Mouse (Mus musculus) CH12.LX (cell line): Measurements from ENCODE around the gene Tyk2. TPM values are rescaled to one million over a fixed set of nuclear protein-coding genes. Genes with fewer than 3 reads are reported as not detected.

Experiments
- DNase-seq: peaks from one replicate; pipeline ENCODE4 v3.0.0-alpha.2; 2013; ENCODE audit errors: extremely low read depth
- H3K27ac ChIP-seq: 2 replicates; pipeline ENCODE4 v1.5.1; 2012; ENCODE audit warnings: low read depth, mild to moderate bottlenecking, control low read depth, moderate library complexity; ENCODE audit not compliant: insufficient read depth
- H3K27me3 ChIP-seq: replicated peaks from 2 replicates; pipeline ENCODE3; 2012; ENCODE audit warnings: inconsistent platforms
- H3K36me3 ChIP-seq, 2 experiments: replicated peaks in 1 of 2; 2 replicates each; pipeline versions ENCODE3 to v1.6.1; 2012; ENCODE audit warnings: inconsistent platforms in 1 of 2, low read length in 1 of 2, mild to moderate bottlenecking in 1 of 2, mixed read lengths in 1 of 2, moderate library complexity in 1 of 2; ENCODE audit not compliant: control insufficient read depth in 1 of 2, insufficient read depth in 1 of 2
- H3K4me1 ChIP-seq, 2 experiments: 2 replicates each; pipeline ENCODE4 v1.6.1; 2012; ENCODE audit warnings: inconsistent platforms in 1 of 2, moderate library complexity in 1 of 2; ENCODE audit not compliant: insufficient read depth in 2 of 2, control insufficient read depth in 1 of 2
- H3K4me2 ChIP-seq: 2 replicates; pipeline ENCODE4 v1.6.1; 2012; ENCODE audit warnings: low read depth, mild to moderate bottlenecking, control low read depth; ENCODE audit not compliant: poor library complexity, insufficient read depth, severe bottlenecking
- H3K4me3 ChIP-seq, 3 experiments: fragments of 150-350 bp in 1 of 3; sonication (generic) in 1 of 3; replicated peaks in 1 of 3; 2 replicates each; pipeline versions ENCODE3 to v1.5.1; 2011 to 2012; ENCODE audit warnings: low read depth in 2 of 3, low read length in 2 of 3, mild to moderate bottlenecking in 2 of 3, moderate library complexity in 2 of 3, control low read depth in 1 of 3, improper control_type of control experiment in 1 of 3, inconsistent platforms in 1 of 3, mixed read lengths in 1 of 3; ENCODE audit not compliant: poor library complexity in 1 of 3
- H3K79me2 ChIP-seq: replicated peaks from 2 replicates; pipeline ENCODE4 v1.6.1; 2012; ENCODE audit warnings: mild to moderate bottlenecking, moderate library complexity; ENCODE audit not compliant: control insufficient read depth, poor library complexity, insufficient read depth, severe bottlenecking; ENCODE audit errors: extremely low read depth
- H3K9ac ChIP-seq: 2 replicates; pipeline ENCODE4 v1.6.1; 2012; ENCODE audit warnings: low read depth, mild to moderate bottlenecking, control low read depth, moderate library complexity; ENCODE audit not compliant: insufficient read depth
- H3K9me3 ChIP-seq: replicated peaks from 2 replicates; pipeline ENCODE3; 2012; ENCODE audit warnings: low read length, inconsistent platforms, mixed read lengths
- CTCF ChIP-seq, 2 experiments: IDR thresholded peaks in 1 of 2; conservative IDR thresholded peaks in 1 of 2; 2 replicates each; pipeline ENCODE4 v1.5.1; 2011 to 2012; ENCODE audit warnings: low read depth in 2 of 2, low read length in 2 of 2, improper control_type of control experiment in 1 of 2, inconsistent platforms in 1 of 2, mild to moderate bottlenecking in 1 of 2, moderate library complexity in 1 of 2
- EP300 ChIP-seq: IDR thresholded peaks from 2 replicates; pipeline ENCODE4 v1.6.1; 2011; ENCODE audit warnings: low read length, improper control_type of control experiment
- ETS1 ChIP-seq: conservative IDR thresholded peaks from 2 replicates; pipeline ENCODE4 v1.6.1; 2012; ENCODE audit warnings: low read depth, mild to moderate bottlenecking, inconsistent platforms, low read length, improper control_type of control experiment, moderate library complexity
- GABPA ChIP-seq: IDR thresholded peaks from 2 replicates; pipeline ENCODE4 v1.6.1; 2012; ENCODE audit warnings: low read depth, low read length, improper control_type of control experiment, inconsistent platforms; ENCODE audit not compliant: insufficient replicate concordance
- IRF4 ChIP-seq: IDR thresholded peaks from 2 replicates; pipeline ENCODE4 v1.6.1; 2014; ENCODE audit warnings: low read depth, mild to moderate bottlenecking, inconsistent platforms, low read length, improper control_type of control experiment
- MAX ChIP-seq: IDR thresholded peaks from 2 replicates; pipeline ENCODE4 v1.6.1; 2011; ENCODE audit warnings: low read length, improper control_type of control experiment
- MAZ ChIP-seq: IDR thresholded peaks from 2 replicates; pipeline ENCODE4 v1.6.1; 2012; ENCODE audit warnings: low read depth, mild to moderate bottlenecking, inconsistent platforms, low read length, improper control_type of control experiment, moderate library complexity
- MEF2A ChIP-seq: IDR thresholded peaks from 2 replicates; pipeline ENCODE4 v1.6.1; 2014; ENCODE audit warnings: low read depth, mild to moderate bottlenecking, inconsistent platforms, low read length, improper control_type of control experiment, borderline replicate concordance
- MXI1 ChIP-seq: IDR thresholded peaks from 2 replicates; pipeline ENCODE4 v1.6.1; 2011; ENCODE audit warnings: mild to moderate bottlenecking, low read depth, low read length, improper control_type of control experiment
- MYC ChIP-seq: IDR thresholded peaks from 2 replicates; pipeline ENCODE4 v1.6.1; 2011; ENCODE audit warnings: low read depth, mild to moderate bottlenecking, improper control_type of control experiment, low read length
- PAX5 ChIP-seq: IDR thresholded peaks from 2 replicates; pipeline ENCODE4 v1.6.1; 2012; ENCODE audit warnings: low read length, inconsistent platforms, mixed read lengths
- RAD21 ChIP-seq: IDR thresholded peaks from 2 replicates; pipeline ENCODE4 v1.6.1; 2011; ENCODE audit warnings: low read depth, mild to moderate bottlenecking, low read length, improper control_type of control experiment, moderate library complexity
- SIN3A ChIP-seq: IDR thresholded peaks from 2 replicates; pipeline ENCODE4 v1.6.1; 2012; ENCODE audit warnings: low read length, improper control_type of control experiment, inconsistent platforms
- SMC3 ChIP-seq: IDR thresholded peaks from 2 replicates; pipeline ENCODE4 v1.6.1; 2011; ENCODE audit warnings: low read depth, low read length, improper control_type of control experiment
- TBP ChIP-seq: conservative IDR thresholded peaks from 2 replicates; pipeline ENCODE4 v1.6.1; 2011; ENCODE audit warnings: low read depth, low read length, improper control_type of control experiment
- USF1 ChIP-seq: IDR thresholded peaks from 2 replicates; pipeline ENCODE4 v1.6.1; 2014; ENCODE audit warnings: low read depth, mild to moderate bottlenecking, inconsistent platforms, low read length, improper control_type of control experiment
- USF2 ChIP-seq: conservative IDR thresholded peaks from 2 replicates; pipeline ENCODE4 v1.6.1; 2011; ENCODE audit warnings: low read depth, low read length, improper control_type of control experiment
- ZMIZ1 ChIP-seq: IDR thresholded peaks from 2 replicates; pipeline ENCODE4 v1.6.1; 2012; ENCODE audit warnings: low read depth, mild to moderate bottlenecking, inconsistent platforms, low read length, improper control_type of control experiment
- dilution Hi-C: fragments of 300-500 bp; cut with MboI; formaldehyde crosslinking; loops from 2 replicates; pipeline ENCODE4 v1.14.3; 2020; ENCODE audit warnings: low sequenced_read_pairs; ENCODE audit not compliant: extremely low pct_unique_long_range_greater_than_20kb, extremely low pct_ligation_motif_present
- in situ Hi-C: fragments of 300-500 bp; cut with MboI; formaldehyde crosslinking; loops from 3 replicates; pipeline ENCODE4 v1.14.3; 2019; ENCODE audit warnings: low sequenced_read_pairs, low pct_ligation_motif_present, low pct_unique_long_range_greater_than_20kb, mixed read lengths
- polyA plus RNA-seq: library from polyadenylated mRNA; unstranded; fragments of >175 nt; gene quantifications from 2 replicates; pipeline ENCODE4 v1.2.1, GENCODE M21; 2012; ENCODE audit warnings: low read depth; ENCODE audit not compliant: insufficient read length
- total RNA-seq, 2 experiments: library from RNA; depleted of rRNA; stranded (reverse); fragments of 300-350 nt in 1 of 2; fragments of >200 nt in 1 of 2; gene quantifications; 2 replicates each; pipeline ENCODE4 v1.2.3; 2012 to 2014

The Tyk2 gene
- total and polyA plus RNA-seq, 3 experiments = 40.6 to 80.0 (median 49.6) TPM

DNA sequence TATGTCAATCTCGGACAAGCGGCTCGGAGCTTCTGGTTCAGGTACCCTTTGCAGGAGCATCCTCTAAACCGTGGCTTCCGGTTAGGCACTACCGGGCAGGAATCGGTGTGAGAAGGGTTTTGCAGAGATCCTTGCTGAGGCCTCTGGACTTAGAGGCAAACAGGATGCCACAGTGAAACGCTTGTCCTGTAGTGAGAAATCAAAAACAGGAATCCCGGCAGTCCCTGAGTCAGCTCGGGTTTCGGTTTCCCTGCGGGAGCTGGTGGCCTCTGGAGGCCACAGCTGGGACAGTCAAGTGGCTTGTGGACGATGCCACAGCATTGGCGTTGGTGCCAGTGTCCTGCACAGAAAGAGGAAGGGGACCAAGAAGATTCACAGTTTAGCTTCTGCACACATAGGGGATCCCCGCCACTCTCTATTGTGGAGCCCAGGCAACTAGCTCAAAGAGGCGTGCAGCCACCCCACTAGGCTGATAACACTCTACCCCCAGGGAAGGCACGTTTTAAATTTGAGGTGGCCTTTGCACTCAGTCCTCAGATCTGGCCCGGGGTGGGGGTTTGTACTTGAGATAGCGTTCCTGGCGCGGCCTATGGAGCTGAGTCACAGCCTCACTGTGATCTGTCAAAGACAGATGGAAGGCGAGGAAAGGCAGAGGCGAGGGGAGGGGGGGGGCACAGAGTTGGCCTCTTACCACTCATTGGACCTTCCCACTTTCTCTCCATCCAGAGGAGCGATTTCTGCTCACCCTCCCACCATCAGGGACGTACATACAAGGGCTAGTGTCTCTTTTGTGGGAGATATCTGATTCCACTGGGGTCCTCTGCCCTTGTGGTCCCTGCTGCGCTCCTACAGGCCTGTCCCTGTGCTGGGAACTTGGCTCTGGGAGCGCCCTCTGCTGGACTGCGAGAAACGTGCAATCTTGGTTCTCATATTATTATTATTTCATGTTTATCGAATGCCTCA, 37.4 kb upstream of the Tyk2 start:
- no peaks in the 10 kb centered on the region for H3K79me2 ChIP-seq
- H3K9me3 ChIP-seq = peaks cover 12% of the 10 kb centered on the region
- peak overlapping the region; percentile 31 to 58 (median 54) for H3K4me3 ChIP-seq
- H3K4me2 ChIP-seq = peak overlapping the region; percentile 51
- H3K9ac ChIP-seq = peak overlapping the region; percentile 53
- in situ Hi-C loops (no loop called here), dilution Hi-C loops (no loop called here)
- peak; percentile 84 for DNase-seq
- peak overlapping the region; percentile 53 for H3K27ac ChIP-seq
- no peaks in the 10 kb centered on the region for H3K27me3 ChIP-seq
- H3K4me1 ChIP-seq = peaks cover 19 to 38% of the 10 kb centered on the region in 2 experiments
- TF ChIP-seq MAX (no peak), ZMIZ1 (no peak), ETS1 (0 out of 2 replicates have a peak, but pooled peaks have one; percentile 16), GABPA (no peak), IRF4 (peak; percentile 23; the same call in 1 of the 2 replicates), CTCF (conservative IDR thresholded peaks at IDR 0.05 in 1 of 2, IDR thresholded peaks at IDR 0.05 in 1 of 2; ENCODE audit: low read depth in 2 of 2, low read length in 2 of 2) (peak; percentile 82 to 91), RAD21 (peak; percentile 52), MYC (0 out of 2 replicates have a peak, but pooled peaks have one; percentile 30), PAX5 (no peak), MXI1 (no peak), USF2 (no peak), SMC3 (peak; percentile 72), TBP (no peak), EP300 (no peak), SIN3A (0 out of 2 replicates have a peak, but pooled peaks have one; percentile 20), MEF2A (no peak; the same call in 1 of the 2 replicates), USF1 (no peak), MAZ (0 out of 2 replicates have a peak, but pooled peaks have one; percentile 10)
- peaks cover 0 to 21% of the 10 kb centered on the region in 2 experiments for H3K36me3 ChIP-seq
